Mouse (Mus musculus) intestine, postnatal 0 days (tissue): Measurements from ENCODE around the gene Cpox. TPM values are rescaled to one million over a fixed set of nuclear protein-coding genes. Genes with fewer than 3 reads are reported as not detected.
"Not testable (repeated sequence)": the region's sequence is repeated elsewhere in the genome, so short reads cannot be mapped to it uniquely, and the experiment has no call there.

Experiments used
- ATAC-seq: fragments of 200-750 bp; cut with Nextera tagmentation; 2 replicates; pipeline ENCODE4 v1.8.0; 2017; ENCODE audit warnings: mild to moderate bottlenecking, moderate TSS enrichment, moderate library complexity
- H3K27ac ChIP-seq: fragments of 300-500 bp; sonication (generic); 2 replicates; pipeline ENCODE4 v1.5.1; 2014; ENCODE audit warnings: mild to moderate bottlenecking, low read depth, low read length, moderate library complexity
- H3K27me3 ChIP-seq: fragments of 300-500 bp; sonication (generic); replicated peaks from 2 replicates; pipeline ENCODE4 v1.6.1; 2014; ENCODE audit warnings: low read length, mixed read lengths; ENCODE audit not compliant: control insufficient read depth, insufficient read depth
- H3K36me3 ChIP-seq: fragments of 300-500 bp; sonication (generic); 2 replicates; pipeline ENCODE4 v1.6.1; 2014; ENCODE audit warnings: mild to moderate bottlenecking, moderate library complexity; ENCODE audit not compliant: control insufficient read depth, insufficient read depth
- H3K4me1 ChIP-seq: fragments of 300-500 bp; sonication (generic); replicated peaks from 2 replicates; pipeline ENCODE4 v1.6.1; 2014; ENCODE audit warnings: antibody characterized with exemption, low read length, mixed read lengths; ENCODE audit not compliant: control insufficient read depth, insufficient read depth
- H3K4me2 ChIP-seq: fragments of 300-500 bp; sonication (generic); replicated peaks from 2 replicates; pipeline ENCODE4 v1.6.1; 2014; ENCODE audit warnings: low read depth, mild to moderate bottlenecking, moderate library complexity
- H3K4me3 ChIP-seq: fragments of 300-500 bp; sonication (generic); 2 replicates; pipeline ENCODE4 v1.5.1; 2014; ENCODE audit warnings: low read depth, low read length
- H3K9ac ChIP-seq: fragments of 300-500 bp; sonication (generic); 2 replicates; pipeline ENCODE4 v1.6.1; 2014; ENCODE audit warnings: mild to moderate bottlenecking, low read depth, low read length
- H3K9me3 ChIP-seq: fragments of 300-500 bp; sonication (generic); 2 replicates; pipeline ENCODE4 v1.6.1; 2016; ENCODE audit warnings: mixed run types; ENCODE audit not compliant: control insufficient read depth
- CTCF ChIP-seq: sonication (generic); IDR thresholded peaks from 2 replicates; pipeline ENCODE4 v1.5.1; 2016; ENCODE audit warnings: low read depth, mild to moderate bottlenecking, control low read depth, antibody characterized with exemption, moderate library complexity
- WGBS: fragments of 180-500 bp; shearing (Covaris S2); extraction: QIAGEN DNeasy Blood & Tissue Kit; methylation state at CpG from one replicate; pipeline ENCODE4 v1.1.7; 2014; 5-methylcytosine and 5-hydroxymethylcytosine counted together
- polyA plus RNA-seq: library from polyadenylated mRNA; unstranded; fragments of >200 nt; fragmentation: Nextera tagmentation; extraction: Ambion mirVana; gene quantifications from 2 replicates; pipeline ENCODE4 v1.2.1, GENCODE M21; 2015

Cpox gene
- polyA plus RNA-seq, 1 experiment from 2014 or later, result 54.5 TPM

DNA sequence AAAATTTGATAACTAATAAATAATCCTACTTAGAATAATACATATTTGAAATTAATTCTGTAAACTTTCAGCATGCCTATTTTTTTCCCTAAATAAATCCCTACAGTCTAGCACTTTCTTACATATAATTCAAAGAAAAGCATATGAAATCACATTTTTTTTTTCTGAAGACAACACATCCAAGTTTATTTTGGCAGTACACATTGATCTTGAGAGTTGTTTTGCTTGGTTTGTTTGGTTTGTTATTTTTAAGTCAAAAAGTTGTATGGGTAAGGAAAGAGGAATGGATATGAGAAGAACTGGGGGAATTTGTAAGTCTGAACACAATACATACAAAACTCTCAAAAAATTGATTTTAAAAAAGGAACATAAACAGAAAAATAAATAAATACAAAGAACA lies 14.3 kb upstream of the Cpox start:
- Histone ChIP-seq H3K27me3 (no peaks in the 10 kb centered on the region), H3K9me3 (no peaks in the 10 kb centered on the region), H3K4me3 (no peak overlapping the region), H3K9ac (no peak overlapping the region), H3K4me2 (no peak overlapping the region), H3K27ac (no peak overlapping the region), H3K36me3 (no peaks in the 10 kb centered on the region), H3K4me1 (no peaks in the 10 kb centered on the region)
- no peak for ATAC-seq
- no peak for TF ChIP-seq CTCF

DNA sequence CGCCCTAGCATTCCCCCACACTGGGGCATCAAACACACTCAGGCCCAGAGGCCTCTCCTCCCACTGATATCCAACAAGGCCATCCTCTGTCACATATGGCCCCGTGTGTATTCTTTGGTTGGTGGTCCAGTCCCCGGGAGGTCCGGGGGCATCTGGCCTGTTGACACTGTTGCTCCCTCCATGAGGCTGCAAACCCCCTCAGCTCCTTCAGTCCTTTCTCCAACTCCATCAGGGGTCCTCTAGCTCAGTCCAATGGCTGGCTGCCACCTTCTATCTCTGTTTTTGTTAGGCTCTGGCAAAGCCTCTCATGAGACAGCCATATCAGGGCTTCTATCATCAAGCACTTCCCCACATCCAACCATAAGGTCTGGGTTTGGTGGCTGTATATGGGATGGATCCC lies 13.6 kb upstream of the Cpox start:
- H3K36me3 ChIP-seq, result no peaks in the 10 kb centered on the region
- ATAC-seq, result no peak
- H3K9me3 ChIP-seq, result no peaks in the 10 kb centered on the region
- no peak overlapping the region for H3K9ac ChIP-seq
- no peaks in the 10 kb centered on the region for H3K4me1 ChIP-seq
- TF ChIP-seq CTCF, result no peak
- H3K4me3 ChIP-seq, result no peak overlapping the region
- no peak overlapping the region for H3K27ac ChIP-seq
- H3K27me3 ChIP-seq, result no peaks in the 10 kb centered on the region
- no peak overlapping the region for H3K4me2 ChIP-seq
- 93% methylated on average over 4 of the region's 4 CpGs for WGBS

DNA sequence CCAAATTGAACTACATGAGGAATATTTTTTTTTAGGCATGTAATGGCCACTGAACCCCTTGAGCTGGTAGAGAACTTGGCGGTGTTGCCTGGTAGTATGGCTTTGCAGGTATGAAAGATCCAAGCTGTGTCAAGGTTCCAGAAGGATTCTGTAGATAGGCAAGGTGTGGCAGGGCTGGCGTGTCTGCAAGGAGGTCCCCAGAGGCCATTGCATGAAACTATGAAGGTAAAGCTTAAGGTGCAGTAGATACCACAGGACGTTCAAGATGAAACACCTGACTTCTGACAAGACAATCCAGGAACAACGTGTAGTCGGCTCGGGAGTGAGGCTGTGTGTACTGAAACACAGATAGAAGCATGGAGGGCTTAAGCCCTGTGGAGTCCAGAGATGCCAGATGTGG lies 11.4 kb upstream of the Cpox start:
- H3K4me3 ChIP-seq, result no peak overlapping the region
- H3K4me2 ChIP-seq, result no peak overlapping the region
- H3K36me3 ChIP-seq, result no peaks in the 10 kb centered on the region
- no peak overlapping the region for H3K27ac ChIP-seq
- no peak for ATAC-seq
- no peaks in the 10 kb centered on the region for H3K4me1 ChIP-seq
- no peaks in the 10 kb centered on the region for H3K9me3 ChIP-seq
- H3K27me3 ChIP-seq, result no peaks in the 10 kb centered on the region
- no peak overlapping the region for H3K9ac ChIP-seq
- no peak for TF ChIP-seq CTCF
- 80% methylated on average over 6 of the region's 6 CpGs for WGBS

DNA sequence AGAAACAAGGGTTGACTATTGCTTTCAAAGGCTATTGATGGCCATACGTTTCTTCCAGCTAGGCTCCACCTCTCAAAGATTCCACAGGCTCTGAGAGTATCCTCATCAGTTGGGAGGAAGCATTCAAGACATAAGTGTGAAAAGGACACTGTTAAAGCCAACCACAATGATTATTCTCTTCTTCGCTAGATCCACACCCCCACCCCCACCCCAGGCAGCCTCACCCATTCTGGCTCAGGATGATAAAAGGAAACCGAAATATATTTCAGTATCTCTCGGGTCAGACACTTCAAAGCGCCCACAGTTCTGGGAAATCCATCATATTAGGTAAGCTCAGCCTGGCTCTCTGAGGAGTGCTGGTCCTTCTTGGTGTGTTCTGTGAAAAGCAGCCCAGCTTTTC lies 8.3 kb upstream of the Cpox start:
- Histone ChIP-seq H3K9me3 (no peaks in the 10 kb centered on the region), H3K4me3 (no peak overlapping the region), H3K4me2 (no peak overlapping the region), H3K4me1 (no peaks in the 10 kb centered on the region), H3K36me3 (no peaks in the 10 kb centered on the region), H3K27me3 (no peaks in the 10 kb centered on the region), H3K9ac (no peak overlapping the region), H3K27ac (no peak overlapping the region)
- ATAC-seq, result no peak
- 79% methylated on average over 5 of the region's 5 CpGs for WGBS
- no peak for TF ChIP-seq CTCF

DNA sequence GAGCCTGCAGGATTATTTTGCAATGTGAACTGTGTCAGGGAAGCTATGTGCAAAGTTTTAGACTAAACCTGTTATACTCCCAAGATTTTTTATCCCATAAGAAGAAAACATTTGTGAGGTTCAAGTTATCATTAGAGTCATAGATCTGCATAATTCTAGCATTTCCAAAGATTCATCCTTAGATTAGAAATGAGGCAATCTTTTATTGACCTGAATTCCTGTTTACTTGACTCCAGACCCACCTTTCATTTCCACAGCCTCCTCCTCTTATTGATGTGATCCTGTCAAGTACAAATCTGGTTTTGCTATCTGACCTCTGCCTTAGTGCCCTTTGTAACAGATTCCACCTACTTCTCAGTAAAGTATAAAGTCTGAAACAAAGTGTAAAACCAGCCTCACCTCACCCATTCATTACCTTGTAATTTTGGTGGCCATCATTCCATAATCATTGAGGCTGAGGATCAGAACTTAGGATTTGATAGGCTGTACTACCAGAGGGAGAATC lies 7.8 kb upstream of the Cpox start:
- Histone ChIP-seq H3K9me3 (no peaks in the 10 kb centered on the region), H3K4me2 (no peak overlapping the region), H3K9ac (no peak overlapping the region)

DNA sequence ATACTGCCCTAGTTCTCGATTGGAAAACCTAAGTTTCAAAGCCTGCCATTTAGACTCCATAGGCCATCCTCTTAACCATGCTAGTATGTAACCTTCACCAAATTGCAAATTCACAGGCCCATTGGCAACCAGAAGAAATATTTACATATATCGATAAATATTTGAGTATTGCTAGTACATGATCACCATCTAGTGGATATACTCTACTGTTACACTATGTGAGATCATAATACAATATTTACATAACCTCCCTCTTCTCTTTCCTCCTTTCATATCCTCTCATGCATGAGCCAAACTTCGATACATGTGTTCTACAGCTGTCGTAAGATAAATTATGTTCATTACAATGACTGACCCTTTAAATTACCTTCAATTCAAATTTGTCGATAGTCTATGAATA lies 7.1 kb upstream of the Cpox start:
- H3K4me1 ChIP-seq, result no peaks in the 10 kb centered on the region
- peak; percentile 40; the same call in 1 of the 2 replicates for ATAC-seq
- 55% methylated on average over 5 of the region's 5 CpGs for WGBS

More for the DNA sequence above, 7.8 kb upstream of the Cpox start:
- TF ChIP-seq CTCF, result no peak
- ATAC-seq, result no peak
- Histone ChIP-seq H3K27ac (no peak overlapping the region), H3K4me1 (no peaks in the 10 kb centered on the region), H3K36me3 (no peaks in the 10 kb centered on the region), H3K27me3 (no peaks in the 10 kb centered on the region), H3K4me3 (no peak overlapping the region)

DNA sequence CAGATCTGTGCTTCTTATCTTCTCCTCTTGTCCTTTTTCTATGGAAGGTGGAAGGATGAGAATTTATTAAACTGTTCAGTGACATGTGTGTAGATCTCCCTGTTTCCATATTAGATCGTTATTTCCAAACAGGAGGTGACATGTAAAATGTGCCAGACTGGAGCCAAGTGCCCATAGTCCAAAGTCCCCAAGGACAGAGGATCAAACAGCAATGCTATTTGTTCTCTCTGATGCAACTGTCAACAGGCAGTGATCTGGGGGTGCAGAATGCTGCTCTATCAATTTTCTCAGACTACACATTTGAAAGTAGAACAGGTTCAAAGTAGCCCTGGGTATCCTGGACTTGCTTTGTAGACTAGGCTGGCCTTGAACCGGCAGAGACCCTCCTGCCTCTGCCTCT lies 6.3 kb upstream of the Cpox start:
- H3K9me3 ChIP-seq, result no peaks in the 10 kb centered on the region
- no peak overlapping the region for H3K4me2 ChIP-seq
- WGBS, result 72% methylated on average over 2 of the region's 2 CpGs
- no peak overlapping the region for H3K27ac ChIP-seq
- no peak for ATAC-seq
- H3K4me3 ChIP-seq, result no peak overlapping the region
- no peak for TF ChIP-seq CTCF
- H3K9ac ChIP-seq, result no peak overlapping the region
- no peaks in the 10 kb centered on the region for H3K36me3 ChIP-seq
- no peaks in the 10 kb centered on the region for H3K4me1 ChIP-seq
- no peaks in the 10 kb centered on the region for H3K27me3 ChIP-seq

More for the DNA sequence above, 7.1 kb upstream of the Cpox start:
- no peaks in the 10 kb centered on the region for H3K36me3 ChIP-seq
- H3K4me2 ChIP-seq, result no peak overlapping the region
- H3K27me3 ChIP-seq, result no peaks in the 10 kb centered on the region
- no peak overlapping the region for H3K4me3 ChIP-seq
- H3K9me3 ChIP-seq, result no peaks in the 10 kb centered on the region
- no peak overlapping the region for H3K9ac ChIP-seq
- no peak overlapping the region for H3K27ac ChIP-seq
- peak; percentile 77 for TF ChIP-seq CTCF

DNA sequence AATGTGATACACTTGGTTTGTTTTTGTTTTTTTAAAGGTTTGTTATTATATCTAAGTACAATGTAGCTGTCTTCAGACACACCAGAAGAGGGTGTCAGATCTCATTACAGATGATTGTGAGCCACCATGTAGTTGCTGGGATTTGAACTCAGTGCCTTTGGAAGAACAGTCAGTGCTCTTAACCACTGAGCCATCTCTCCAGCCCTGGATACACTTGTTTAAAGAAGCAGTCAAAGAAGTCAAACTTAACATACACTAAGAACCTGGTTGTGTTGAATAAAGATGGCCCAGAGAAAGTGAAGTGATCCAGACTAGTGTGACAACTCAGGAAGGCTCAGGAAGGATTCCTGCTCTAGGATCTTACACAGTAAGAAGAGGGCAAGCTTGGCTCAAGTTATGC lies 5.0 kb upstream of the Cpox start:
- not testable (repeated sequence) for H3K27me3 ChIP-seq, H3K27ac ChIP-seq, H3K4me2 ChIP-seq, ATAC-seq, H3K9ac ChIP-seq, H3K36me3 ChIP-seq, H3K4me1 ChIP-seq, H3K9me3 ChIP-seq, H3K4me3 ChIP-seq

DNA sequence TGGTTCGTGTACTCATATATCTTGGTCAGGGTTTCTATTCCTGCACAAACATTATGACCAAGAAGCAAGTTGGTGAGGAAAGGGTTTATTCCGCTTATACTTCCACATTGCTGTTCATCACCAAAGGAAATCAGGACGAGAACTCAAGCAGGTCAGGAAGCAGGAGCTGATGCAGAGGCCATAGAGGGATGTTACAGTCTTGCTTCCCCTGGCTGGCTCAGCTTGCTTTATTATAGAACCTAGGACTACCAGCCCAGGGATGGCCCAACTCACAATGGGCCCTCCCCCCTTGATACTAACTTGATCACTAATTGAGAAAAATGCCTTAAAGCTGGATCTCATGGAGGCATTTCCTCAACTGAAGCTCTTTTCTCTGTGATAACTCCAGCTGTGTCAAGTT lies 3.4 kb upstream of the Cpox start:
- not testable (repeated sequence) for H3K4me2 ChIP-seq, H3K4me3 ChIP-seq, H3K27me3 ChIP-seq, H3K9me3 ChIP-seq, H3K27ac ChIP-seq, H3K9ac ChIP-seq, H3K36me3 ChIP-seq, ATAC-seq, H3K4me1 ChIP-seq
- 84% methylated on average over 3 of the region's 3 CpGs for WGBS
